Mouse (Mus musculus) CH12.LX (cell line): ENCODE results near the gene Prss12. TPM values are rescaled to one million over a fixed set of nuclear protein-coding genes. Genes with fewer than 3 reads are reported as not detected.

Experiments
- DNase-seq: peaks from one replicate; pipeline ENCODE4 v3.0.0-alpha.2; 2013; ENCODE audit errors: extremely low read depth
- H3K27ac ChIP-seq: 2 replicates; pipeline ENCODE4 v1.5.1; 2012; ENCODE audit warnings: low read depth, mild to moderate bottlenecking, control low read depth, moderate library complexity; ENCODE audit not compliant: insufficient read depth
- H3K27me3 ChIP-seq: replicated peaks from 2 replicates; pipeline ENCODE3; 2012; ENCODE audit warnings: inconsistent platforms
- H3K36me3 ChIP-seq, 2 experiments: replicated peaks in 1 of 2; 2 replicates each; pipeline versions ENCODE3 to v1.6.1; 2012; ENCODE audit warnings: inconsistent platforms in 1 of 2, low read length in 1 of 2, mild to moderate bottlenecking in 1 of 2, mixed read lengths in 1 of 2, moderate library complexity in 1 of 2; ENCODE audit not compliant: control insufficient read depth in 1 of 2, insufficient read depth in 1 of 2
- H3K4me1 ChIP-seq, 2 experiments: 2 replicates each; pipeline ENCODE4 v1.6.1; 2012; ENCODE audit warnings: inconsistent platforms in 1 of 2, moderate library complexity in 1 of 2; ENCODE audit not compliant: insufficient read depth in 2 of 2, control insufficient read depth in 1 of 2
- H3K4me2 ChIP-seq: 2 replicates; pipeline ENCODE4 v1.6.1; 2012; ENCODE audit warnings: low read depth, mild to moderate bottlenecking, control low read depth; ENCODE audit not compliant: poor library complexity, insufficient read depth, severe bottlenecking
- H3K4me3 ChIP-seq, 3 experiments: fragments of 150-350 bp in 1 of 3; sonication (generic) in 1 of 3; replicated peaks in 1 of 3; 2 replicates each; pipeline versions ENCODE3 to v1.5.1; 2011 to 2012; ENCODE audit warnings: low read depth in 2 of 3, low read length in 2 of 3, mild to moderate bottlenecking in 2 of 3, moderate library complexity in 2 of 3, control low read depth in 1 of 3, improper control_type of control experiment in 1 of 3, inconsistent platforms in 1 of 3, mixed read lengths in 1 of 3; ENCODE audit not compliant: poor library complexity in 1 of 3
- H3K79me2 ChIP-seq: replicated peaks from 2 replicates; pipeline ENCODE4 v1.6.1; 2012; ENCODE audit warnings: mild to moderate bottlenecking, moderate library complexity; ENCODE audit not compliant: control insufficient read depth, poor library complexity, insufficient read depth, severe bottlenecking; ENCODE audit errors: extremely low read depth
- H3K9ac ChIP-seq: 2 replicates; pipeline ENCODE4 v1.6.1; 2012; ENCODE audit warnings: low read depth, mild to moderate bottlenecking, control low read depth, moderate library complexity; ENCODE audit not compliant: insufficient read depth
- H3K9me3 ChIP-seq: replicated peaks from 2 replicates; pipeline ENCODE3; 2012; ENCODE audit warnings: low read length, inconsistent platforms, mixed read lengths
- BHLHE40 ChIP-seq: IDR thresholded peaks from 2 replicates; pipeline ENCODE4 v1.6.1; 2011; ENCODE audit warnings: mild to moderate bottlenecking, low read depth, low read length, improper control_type of control experiment
- CHD2 ChIP-seq: IDR thresholded peaks from 2 replicates; pipeline ENCODE4 v1.6.1; 2011; ENCODE audit warnings: low read length, improper control_type of control experiment
- E2F4 ChIP-seq: IDR thresholded peaks from 2 replicates; pipeline ENCODE4 v1.6.1; 2011; ENCODE audit warnings: low read depth, low read length, improper control_type of control experiment; ENCODE audit not compliant: insufficient replicate concordance
- ELF1 ChIP-seq: IDR thresholded peaks from 2 replicates; pipeline ENCODE4 v1.6.1; 2014; ENCODE audit warnings: low read depth, mild to moderate bottlenecking, inconsistent platforms, low read length, improper control_type of control experiment
- EP300 ChIP-seq: IDR thresholded peaks from 2 replicates; pipeline ENCODE4 v1.6.1; 2011; ENCODE audit warnings: low read length, improper control_type of control experiment
- ETS1 ChIP-seq: conservative IDR thresholded peaks from 2 replicates; pipeline ENCODE4 v1.6.1; 2012; ENCODE audit warnings: low read depth, mild to moderate bottlenecking, inconsistent platforms, low read length, improper control_type of control experiment, moderate library complexity
- IRF4 ChIP-seq: IDR thresholded peaks from 2 replicates; pipeline ENCODE4 v1.6.1; 2014; ENCODE audit warnings: low read depth, mild to moderate bottlenecking, inconsistent platforms, low read length, improper control_type of control experiment
- JUND ChIP-seq: conservative IDR thresholded peaks from 2 replicates; pipeline ENCODE4 v1.6.1; 2011; ENCODE audit warnings: low read depth, low read length, improper control_type of control experiment
- KAT2A ChIP-seq: IDR thresholded peaks from 2 replicates; pipeline ENCODE4 v1.6.1; 2012; ENCODE audit warnings: low read length, improper control_type of control experiment, inconsistent platforms; ENCODE audit not compliant: insufficient replicate concordance
- MAFK ChIP-seq: IDR thresholded peaks from 2 replicates; pipeline ENCODE4 v1.6.1; 2011; ENCODE audit warnings: low read length, improper control_type of control experiment; ENCODE audit not compliant: insufficient replicate concordance
- MAX ChIP-seq: IDR thresholded peaks from 2 replicates; pipeline ENCODE4 v1.6.1; 2011; ENCODE audit warnings: low read length, improper control_type of control experiment
- MYC ChIP-seq: IDR thresholded peaks from 2 replicates; pipeline ENCODE4 v1.6.1; 2011; ENCODE audit warnings: low read depth, mild to moderate bottlenecking, improper control_type of control experiment, low read length
- PAX5 ChIP-seq: IDR thresholded peaks from 2 replicates; pipeline ENCODE4 v1.6.1; 2012; ENCODE audit warnings: low read length, inconsistent platforms, mixed read lengths
- POLR2A ChIP-seq: IDR thresholded peaks from 2 replicates; pipeline ENCODE4 v1.6.1; 2011; ENCODE audit warnings: low read depth, mild to moderate bottlenecking, improper control_type of control experiment, low read length
- RAD21 ChIP-seq: IDR thresholded peaks from 2 replicates; pipeline ENCODE4 v1.6.1; 2011; ENCODE audit warnings: low read depth, mild to moderate bottlenecking, low read length, improper control_type of control experiment, moderate library complexity
- TBP ChIP-seq: conservative IDR thresholded peaks from 2 replicates; pipeline ENCODE4 v1.6.1; 2011; ENCODE audit warnings: low read depth, low read length, improper control_type of control experiment
- TCF12 ChIP-seq: IDR thresholded peaks from 2 replicates; pipeline ENCODE4 v1.6.1; 2014; ENCODE audit warnings: low read depth, mild to moderate bottlenecking, inconsistent platforms, low read length, improper control_type of control experiment
- UBTF ChIP-seq: IDR thresholded peaks from 2 replicates; pipeline ENCODE4 v1.6.1; 2012; ENCODE audit warnings: low read depth, mild to moderate bottlenecking, inconsistent platforms, low read length, improper control_type of control experiment, moderate library complexity
- USF1 ChIP-seq: IDR thresholded peaks from 2 replicates; pipeline ENCODE4 v1.6.1; 2014; ENCODE audit warnings: low read depth, mild to moderate bottlenecking, inconsistent platforms, low read length, improper control_type of control experiment
- ZC3H11A ChIP-seq: IDR thresholded peaks from 2 replicates; pipeline ENCODE4 v1.6.1; 2012; ENCODE audit warnings: low read depth, mild to moderate bottlenecking, inconsistent platforms, low read length, improper control_type of control experiment
- ZKSCAN1 ChIP-seq: IDR thresholded peaks from 2 replicates; pipeline ENCODE4 v1.6.1; 2012; ENCODE audit warnings: low read depth, inconsistent platforms, low read length, improper control_type of control experiment, borderline replicate concordance
- ZNF384 ChIP-seq: IDR thresholded peaks from 2 replicates; pipeline ENCODE4 v1.6.1; 2012; ENCODE audit warnings: low read depth, low read length, improper control_type of control experiment, inconsistent platforms
- dilution Hi-C: fragments of 300-500 bp; cut with MboI; formaldehyde crosslinking; loops from 2 replicates; pipeline ENCODE4 v1.14.3; 2020; ENCODE audit warnings: low sequenced_read_pairs; ENCODE audit not compliant: extremely low pct_unique_long_range_greater_than_20kb, extremely low pct_ligation_motif_present
- in situ Hi-C: fragments of 300-500 bp; cut with MboI; formaldehyde crosslinking; loops from 3 replicates; pipeline ENCODE4 v1.14.3; 2019; ENCODE audit warnings: low sequenced_read_pairs, low pct_ligation_motif_present, low pct_unique_long_range_greater_than_20kb, mixed read lengths
- polyA plus RNA-seq: library from polyadenylated mRNA; unstranded; fragments of >175 nt; gene quantifications from 2 replicates; pipeline ENCODE4 v1.2.1, GENCODE M21; 2012; ENCODE audit warnings: low read depth; ENCODE audit not compliant: insufficient read length
- total RNA-seq, 2 experiments: library from RNA; depleted of rRNA; stranded (reverse); fragments of 300-350 nt in 1 of 2; fragments of >200 nt in 1 of 2; gene quantifications; 2 replicates each; pipeline ENCODE4 v1.2.3; 2012 to 2014

Gene Prss12
- total and polyA plus RNA-seq, 3 experiments = 0.13 TPM; not detected in 2

- DNase-seq = no peak
- Histone ChIP-seq H3K4me1 (no peaks in the 10 kb centered on the region), H3K9me3 (no peaks in the 10 kb centered on the region), H3K36me3 (no peaks in the 10 kb centered on the region), H3K79me2 (no peaks in the 10 kb centered on the region), H3K27ac (no peak overlapping the region), H3K27me3 (no peaks in the 10 kb centered on the region), H3K4me2 (no peak overlapping the region), H3K9ac (no peak overlapping the region), H3K4me3 (no peak overlapping the region)
- in situ Hi-C loops = no loop called here
- TF ChIP-seq TBP (no peak), EP300 (no peak)
- dilution Hi-C loops = no loop called here
Observed at GRCm38 (mm10) chr3:123491814-123492213, 45.1 kb downstream of the Prss12 start.

GRCm38 (mm10) chr3:123493163-123493562, 46.5 kb downstream of the Prss12 start:
- TF ChIP-seq IRF4 = no peak
- Histone ChIP-seq H3K9me3 (no peaks in the 10 kb centered on the region), H3K36me3 (no peaks in the 10 kb centered on the region), H3K4me2 (no peak overlapping the region), H3K27me3 (no peaks in the 10 kb centered on the region), H3K4me1 (no peaks in the 10 kb centered on the region), H3K27ac (no peak overlapping the region), H3K4me3 (no peak overlapping the region), H3K79me2 (no peaks in the 10 kb centered on the region), H3K9ac (no peak overlapping the region)
- in situ Hi-C loops = no loop called here
- DNase-seq = no peak
- dilution Hi-C loops = no loop called here

GRCm38 (mm10) chr3:123495088-123495487, 48.4 kb downstream of the Prss12 start:
- in situ Hi-C loops = no loop called here

More at GRCm38 (mm10) chr3:123495088-123495487, 48.4 kb downstream of the Prss12 start:
- no peaks in the 10 kb centered on the region for H3K9me3 ChIP-seq
- no peaks in the 10 kb centered on the region for H3K27me3 ChIP-seq
- no peak overlapping the region for H3K27ac ChIP-seq
- DNase-seq = no peak
- no peaks in the 10 kb centered on the region for H3K36me3 ChIP-seq
- H3K79me2 ChIP-seq = no peaks in the 10 kb centered on the region
- no peak for TF ChIP-seq TCF12
- TF ChIP-seq ETS1 = no peak
- TF ChIP-seq CHD2 = no peak
- no peak for TF ChIP-seq USF1
- no peak for TF ChIP-seq MAFK
- TF ChIP-seq PAX5 = no peak
- no peak for TF ChIP-seq UBTF
- no peak for TF ChIP-seq ZNF384
- no peak for TF ChIP-seq KAT2A
- no peak for TF ChIP-seq JUND
- TF ChIP-seq MAX = no peak
- no peak for TF ChIP-seq MYC
- TF ChIP-seq ZKSCAN1 = no peak
- no peak for TF ChIP-seq E2F4
- TF ChIP-seq ELF1 = no peak
- no peak for TF ChIP-seq RAD21
- no peak for TF ChIP-seq EP300
- no peak for TF ChIP-seq BHLHE40
- no peak for TF ChIP-seq ZC3H11A
- no peak for TF ChIP-seq POLR2A
- TF ChIP-seq, all 38 proteins: peak for 0
- Histone ChIP-seq H3K4me3 (no peak overlapping the region), H3K4me1 (no peaks in the 10 kb centered on the region), H3K4me2 (no peak overlapping the region), H3K9ac (no peak overlapping the region)
- dilution Hi-C loops = no loop called here
